Mouse (Mus musculus) lung, postnatal 0 days (tissue): ENCODE measurements at regions not wholly inside any gene's neighbourhood (a gene's known extent, or its start where the extent isn't known, plus 50 kb on each side); places are given as distances from the start of the nearest gene placed in this dataset.

Experiments used
- ATAC-seq: fragments of 200-750 bp; cut with Nextera tagmentation; 2 replicates; pipeline ENCODE4 v1.8.0; 2017; ENCODE audit warnings: moderate library complexity
- DNase-seq: peaks from one replicate; pipeline ENCODE4 v3.0.0-alpha.2; 2016; ENCODE audit warnings: low spot score
- H3K27ac ChIP-seq: fragments of 300-500 bp; sonication (generic); 2 replicates; pipeline ENCODE4 v1.5.1; 2014; ENCODE audit warnings: antibody characterized with exemption, mild to moderate bottlenecking, low read length, mixed read lengths
- H3K27me3 ChIP-seq: fragments of 300-500 bp; sonication (generic); replicated peaks from 2 replicates; pipeline ENCODE4 v1.6.1; 2014; ENCODE audit warnings: low read length, mixed read lengths; ENCODE audit not compliant: insufficient read depth
- H3K36me3 ChIP-seq: fragments of 300-500 bp; sonication (generic); 2 replicates; pipeline ENCODE4 v1.6.1; 2014; ENCODE audit warnings: low read length, mixed read lengths; ENCODE audit not compliant: insufficient read depth
- H3K4me1 ChIP-seq: fragments of 300-500 bp; sonication (generic); 2 replicates; pipeline ENCODE4 v1.6.1; 2014; ENCODE audit warnings: antibody characterized with exemption, low read depth, low read length, mixed read lengths; ENCODE audit not compliant: insufficient read depth
- H3K4me2 ChIP-seq: fragments of 300-500 bp; sonication (generic); replicated peaks from 2 replicates; pipeline ENCODE4 v1.6.1; 2014; ENCODE audit warnings: low read depth, mild to moderate bottlenecking, low read length, moderate library complexity, mixed read lengths
- H3K4me3 ChIP-seq: fragments of 300-500 bp; sonication (generic); 2 replicates; pipeline ENCODE4 v1.5.1; 2014; ENCODE audit warnings: low read depth, low read length
- H3K9ac ChIP-seq: fragments of 300-500 bp; sonication (generic); replicated peaks from 2 replicates; pipeline ENCODE4 v1.6.1; 2014; ENCODE audit warnings: low read depth, mild to moderate bottlenecking
- H3K9me3 ChIP-seq: fragments of 300-500 bp; sonication (generic); 2 replicates; pipeline ENCODE4 v1.6.1; 2016; ENCODE audit warnings: low read length, mixed read lengths
- CTCF ChIP-seq: IDR thresholded peaks from 2 replicates; pipeline ENCODE4 v1.5.1; 2016; ENCODE audit warnings: antibody characterized with exemption, mild to moderate bottlenecking
- EP300 ChIP-seq: IDR thresholded peaks from 2 replicates; pipeline ENCODE4 v1.6.1; 2016; ENCODE audit warnings: antibody characterized with exemption, mild to moderate bottlenecking, control low read depth
- WGBS: fragments of 180-500 bp; shearing (Covaris S2); extraction: QIAGEN DNeasy Blood & Tissue Kit; methylation state at CpG from one replicate; pipeline ENCODE4 v1.1.7; 2014; 5-methylcytosine and 5-hydroxymethylcytosine counted together

DNA sequence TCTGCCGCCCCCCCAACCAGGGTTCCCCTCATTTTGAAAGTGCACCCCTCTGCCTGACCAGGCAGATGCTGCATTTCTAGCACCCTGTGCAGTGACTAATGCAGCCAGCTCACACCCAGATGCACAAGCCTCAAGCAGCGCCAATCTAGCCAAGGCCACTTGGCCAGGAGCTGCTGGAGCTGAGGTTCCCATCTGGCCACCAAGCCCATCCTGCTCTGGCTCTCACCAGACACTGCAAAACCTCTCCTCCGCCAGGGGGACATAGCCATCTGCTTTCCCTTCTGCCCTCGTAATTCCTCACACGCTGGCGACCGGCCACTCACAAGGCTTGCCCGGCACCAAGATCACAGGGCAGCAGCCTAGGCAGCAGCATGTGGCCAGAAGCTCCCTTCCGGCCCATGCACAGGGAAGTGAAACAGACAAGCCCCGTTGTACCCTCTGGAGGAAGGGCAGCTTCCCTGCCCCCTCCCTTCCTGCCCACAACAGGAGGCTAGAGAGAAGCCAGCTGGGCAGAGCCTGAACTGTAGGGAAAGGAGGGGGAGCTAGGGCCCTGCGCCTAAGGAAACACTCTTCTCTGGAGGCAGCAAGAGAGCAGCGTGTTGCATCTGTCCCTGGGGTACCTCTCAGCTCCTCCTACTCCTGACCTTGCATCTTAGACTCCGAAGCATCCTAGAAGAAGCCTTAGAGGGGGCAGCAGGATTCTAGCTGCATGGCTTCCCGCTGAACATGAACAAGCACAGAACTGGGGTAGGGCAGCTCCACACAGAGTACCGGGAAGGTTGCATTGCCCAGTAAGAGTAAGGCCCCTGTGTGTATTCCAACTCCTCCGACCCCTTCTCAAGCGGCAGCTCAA lies 124.1 kb downstream of the Rybp start:
- Histone ChIP-seq H3K36me3 (no peaks in the 10 kb centered on the region), H3K9ac (no peak overlapping the region), H3K4me2 (peak overlapping the region; percentile 48), H3K9me3 (no peaks in the 10 kb centered on the region), H3K27ac (no peak overlapping the region), H3K27me3 (no peaks in the 10 kb centered on the region), H3K4me1 (peaks cover 12% of the 10 kb centered on the region), H3K4me3 (no peak overlapping the region; the same call in 1 of the 2 replicates)
- peak; percentile 84 for DNase-seq
- WGBS: 8% methylated on average over 17 of the region's 17 CpGs
- TF ChIP-seq EP300 (no peak; the same call in 1 of the 2 replicates), CTCF (peak; percentile 85)
- ATAC-seq: peak; percentile 92

DNA sequence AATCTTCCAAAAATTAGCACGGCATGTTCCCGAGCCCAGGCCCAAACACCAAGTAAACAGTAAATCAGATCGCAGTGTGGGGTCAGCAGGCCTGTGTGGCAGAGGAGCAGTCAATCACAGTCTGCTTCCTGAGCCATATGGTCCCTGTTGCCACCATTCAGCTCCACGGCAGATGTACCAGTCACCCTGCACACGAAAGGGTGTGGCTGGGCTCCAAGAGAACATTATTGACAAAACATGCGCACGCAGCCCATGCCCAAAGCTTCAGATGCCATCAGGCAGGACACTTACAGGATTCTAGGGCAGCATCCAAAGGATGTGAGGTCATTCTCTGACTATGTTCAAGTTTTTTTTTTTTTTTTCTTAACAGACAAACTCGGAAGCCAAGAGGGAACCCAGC lies 126.6 kb downstream of the Rybp start:
- Histone ChIP-seq H3K9ac (no peak overlapping the region), H3K9me3 (no peaks in the 10 kb centered on the region), H3K27me3 (no peaks in the 10 kb centered on the region), H3K4me1 (peaks cover 12% of the 10 kb centered on the region), H3K4me2 (no peak overlapping the region), H3K27ac (no peak overlapping the region), H3K36me3 (no peaks in the 10 kb centered on the region), H3K4me3 (no peak overlapping the region)
- 48% methylated on average over 8 of the region's 8 CpGs for WGBS
- ATAC-seq (0 out of 2 replicates have a peak, but pooled peaks have one; percentile 10), DNase-seq (peak; percentile 36)
- TF ChIP-seq CTCF: no peak
- TF ChIP-seq EP300: peak; percentile 44; the same call in 1 of the 2 replicates

- Histone ChIP-seq H3K4me3 (no peak overlapping the region), H3K9ac (no peak overlapping the region), H3K4me1 (peaks cover 12% of the 10 kb centered on the region), H3K4me2 (no peak overlapping the region), H3K36me3 (no peaks in the 10 kb centered on the region), H3K9me3 (no peaks in the 10 kb centered on the region), H3K27ac (no peak overlapping the region), H3K27me3 (no peaks in the 10 kb centered on the region)
- TF ChIP-seq CTCF (no peak), EP300 (no peak)
- DNase-seq (no peak), ATAC-seq (no peak)
- 59% methylated on average over 4 of the region's 4 CpGs for WGBS
These were observed 127.5 kb downstream of the Rybp start for GRCm38 (mm10) chr6:100159817-100160216.

- DNase-seq: peak; percentile 29
These were observed 128.0 kb downstream of the Rybp start for GRCm38 (mm10) chr6:100159246-100159645.

GRCm38 (mm10) chr6:100157288-100157687 lies 130.0 kb downstream of the Rybp start:
- Histone ChIP-seq H3K27ac (no peak overlapping the region), H3K36me3 (no peaks in the 10 kb centered on the region), H3K9ac (no peak overlapping the region), H3K4me2 (no peak overlapping the region), H3K4me1 (0 out of 2 replicates have a peak, but pooled peaks cover 3% of the 10 kb centered on the region), H3K9me3 (no peaks in the 10 kb centered on the region), H3K27me3 (no peaks in the 10 kb centered on the region), H3K4me3 (no peak overlapping the region)
- DNase-seq (peak; percentile 51), ATAC-seq (peak; percentile 56)
- TF ChIP-seq CTCF: no peak
- TF ChIP-seq EP300: no peak
- WGBS: 28% methylated on average over 7 of the region's 7 CpGs

More at GRCm38 (mm10) chr6:100159246-100159645, 128.0 kb downstream of the Rybp start:
- Histone ChIP-seq H3K4me1 (peaks cover 12% of the 10 kb centered on the region), H3K9ac (no peak overlapping the region), H3K27me3 (no peaks in the 10 kb centered on the region), H3K9me3 (no peaks in the 10 kb centered on the region), H3K4me3 (no peak overlapping the region), H3K27ac (no peak overlapping the region; the same call in 1 of the 2 replicates), H3K4me2 (no peak overlapping the region), H3K36me3 (no peaks in the 10 kb centered on the region)
- no peak for ATAC-seq
- no peak for TF ChIP-seq EP300
- no peak for TF ChIP-seq CTCF
- 31% methylated on average over 1 of the region's 1 CpGs for WGBS

- 58% methylated on average over 4 of the region's 4 CpGs for WGBS
- ATAC-seq (no peak), DNase-seq (no peak)
- no peaks in the 10 kb centered on the region for H3K27me3 ChIP-seq
- no peak overlapping the region for H3K4me3 ChIP-seq
- H3K9me3 ChIP-seq: no peaks in the 10 kb centered on the region
- H3K4me2 ChIP-seq: no peak overlapping the region
- no peak overlapping the region for H3K27ac ChIP-seq
- no peak for TF ChIP-seq CTCF
- TF ChIP-seq EP300: no peak
- no peaks in the 10 kb centered on the region for H3K36me3 ChIP-seq
- no peak overlapping the region for H3K9ac ChIP-seq
- 0 out of 2 replicates have a peak, but pooled peaks cover under 1% of the 10 kb centered on the region for H3K4me1 ChIP-seq
These were observed 131.1 kb downstream of the Rybp start for GRCm38 (mm10) chr6:100156163-100156562.
